Mouse (Mus musculus) embryonic fibroblast, embryonic 13.5 days (primary cell): ENCODE measurements around the gene Gzmn.
"Not testable (repeated sequence)": the region's sequence is repeated elsewhere in the genome, so short reads cannot be mapped to it uniquely, and the experiment has no call there.

Experiments used
- CTCF ChIP-seq: IDR thresholded peaks from 2 replicates; pipeline ENCODE4 v1.5.1; 2011; ENCODE audit warnings: mild to moderate bottlenecking, control low read depth, low read length, moderate library complexity, borderline replicate concordance; ENCODE audit not compliant: insufficient read depth
- POLR2A ChIP-seq: IDR thresholded peaks from 2 replicates; pipeline ENCODE4 v1.6.1; 2011; ENCODE audit warnings: low read depth, mild to moderate bottlenecking, control low read depth, low read length, moderate library complexity

DNA sequence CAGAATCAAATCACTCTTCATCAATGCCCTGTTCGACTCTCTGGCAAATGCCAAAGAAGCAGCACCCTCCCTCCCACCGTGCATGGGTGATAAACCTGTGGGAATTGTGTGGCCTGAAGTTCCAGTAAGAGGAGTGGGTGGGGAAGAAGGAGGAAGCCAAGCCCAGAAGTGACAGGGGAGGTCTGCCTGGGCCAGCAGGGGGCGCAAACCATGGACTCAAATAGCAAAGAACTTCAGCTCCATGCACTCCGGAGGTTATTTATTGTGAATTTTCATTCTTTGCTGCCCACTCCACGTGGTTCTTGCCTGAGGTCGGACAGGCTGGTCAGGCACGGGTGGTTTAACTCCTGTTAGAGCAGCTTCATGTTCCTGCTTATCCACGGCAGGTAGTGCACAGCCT is 3.3 kb upstream of the Gzmn start:
- peak; percentile 36; the same call in 1 of the 2 replicates for TF ChIP-seq CTCF
- TF ChIP-seq POLR2A, result not testable (repeated sequence)
